Mouse (Mus musculus) urinary bladder, postnatal 25 days (tissue): ENCODE measurements around the gene Mxra8.

Experiments used
- DNase-seq: peaks from one replicate; pipeline ENCODE4 v3.0.0; 2022; ENCODE audit warnings: low spot score

The Mxra8 gene

GRCm38 (mm10) chr4:155837404-155838010 is 2.0 kb upstream of the Mxra8 start:
- no peak for DNase-seq

- DNase-seq = no peak
Measured at GRCm38 (mm10) chr4:155838187-155839153, 1.0 kb upstream of the Mxra8 start.

- no peak for DNase-seq
Measured at GRCm38 (mm10) chr4:155840076-155841002, 859 bp downstream of the Mxra8 start.

- peak; percentile 50 for DNase-seq
Measured at GRCm38 (mm10) chr4:155841003-155841454, 1.5 kb downstream of the Mxra8 start.

GRCm38 (mm10) chr4:155841651-155842270 is 2.3 kb downstream of the Mxra8 start:
- DNase-seq = no peak

GRCm38 (mm10) chr4:155843231-155843630 is 3.8 kb downstream of the Mxra8 start:
- DNase-seq = no peak

- peak; percentile 99 for DNase-seq
Measured at GRCm38 (mm10) chr4:155846871-155847578, 7.5 kb downstream of the Mxra8 start, which contains the start of gene Dvl1. Dvl1 (plus strand) TSS chr4:155847402.

GRCm38 (mm10) chr4:155847591-155848352 is 8.3 kb downstream of the Mxra8 start:
- DNase-seq = peak; percentile 42

- DNase-seq = no peak
Measured at GRCm38 (mm10) chr4:155848434-155849095, 9.1 kb downstream of the Mxra8 start.

- no peak for DNase-seq
Measured at GRCm38 (mm10) chr4:155849391-155849790, 9.9 kb downstream of the Mxra8 start.

GRCm38 (mm10) chr4:155849792-155850451 is 10.4 kb downstream of the Mxra8 start:
- no peak for DNase-seq

- DNase-seq = no peak
Measured at GRCm38 (mm10) chr4:155851368-155851767, 11.9 kb downstream of the Mxra8 start.

GRCm38 (mm10) chr4:155851951-155852411 is 12.5 kb downstream of the Mxra8 start:
- no peak for DNase-seq

GRCm38 (mm10) chr4:155853421-155853820 is 13.9 kb downstream of the Mxra8 start:
- no peak for DNase-seq

GRCm38 (mm10) chr4:155854991-155855390 is 15.5 kb downstream of the Mxra8 start:
- no peak for DNase-seq

- DNase-seq = no peak
Measured at GRCm38 (mm10) chr4:155856071-155856470, 16.6 kb downstream of the Mxra8 start.

- DNase-seq = no peak
Measured at GRCm38 (mm10) chr4:155856881-155857280, 17.4 kb downstream of the Mxra8 start.

- no peak for DNase-seq
Measured at GRCm38 (mm10) chr4:155859318-155859717, 19.8 kb downstream of the Mxra8 start.

- DNase-seq = no peak
Measured at GRCm38 (mm10) chr4:155861787-155862186, 22.3 kb downstream of the Mxra8 start.
